Mouse (Mus musculus) myocyte (in vitro differentiated cells): Measurements from ENCODE around the gene Masp2.

Source experiments
- CEBPB ChIP-seq: IDR thresholded peaks from 2 replicates; pipeline ENCODE4 v1.6.1; 2011; ENCODE audit warnings: mild to moderate bottlenecking, moderate library complexity; ENCODE audit not compliant: poor library complexity, insufficient read depth, severe bottlenecking
- E2F4 ChIP-seq: IDR thresholded peaks from one replicate; pipeline ENCODE4 v1.6.1; 2011; ENCODE audit warnings: mild to moderate bottlenecking, control low read depth, moderate library complexity; ENCODE audit not compliant: insufficient read depth
- MAX ChIP-seq: IDR thresholded peaks from one replicate; pipeline ENCODE4 v1.6.1; 2011; ENCODE audit warnings: low read depth, mild to moderate bottlenecking, control low read depth
- MYOD1 ChIP-seq, 3 experiments: IDR thresholded peaks; one replicate each; pipeline ENCODE4 v1.6.1; 2011; ENCODE audit warnings: control low read depth in 2 of 3, low read depth in 2 of 3, mild to moderate bottlenecking in 2 of 3, moderate library complexity in 1 of 3; ENCODE audit not compliant: insufficient read length in 2 of 3, control insufficient read depth in 1 of 3
- MYOG ChIP-seq, 3 experiments: IDR thresholded peaks; one replicate each; pipeline ENCODE4 v1.6.1; 2011; ENCODE audit warnings: control low read depth in 2 of 3, low read depth in 2 of 3, mild to moderate bottlenecking in 2 of 3; ENCODE audit not compliant: insufficient read length in 2 of 3, control insufficient read depth in 1 of 3, insufficient read depth in 1 of 3
- POLR2A ChIP-seq: IDR thresholded peaks from one replicate; pipeline ENCODE4 v1.6.1; 2011; ENCODE audit warnings: low read depth, mild to moderate bottlenecking, control low read depth, moderate library complexity; ENCODE audit not compliant: insufficient read length
- REST ChIP-seq: IDR thresholded peaks from one replicate; pipeline ENCODE4 v1.6.1; 2011; ENCODE audit warnings: mild to moderate bottlenecking, control low read depth, moderate library complexity; ENCODE audit not compliant: insufficient read depth, insufficient read length
- SRF ChIP-seq: IDR thresholded peaks from one replicate; pipeline ENCODE4 v1.6.1; 2011; ENCODE audit warnings: low read depth; ENCODE audit not compliant: control insufficient read depth, insufficient read length
- TCF12 ChIP-seq: IDR thresholded peaks from one replicate; pipeline ENCODE4 v1.6.1; 2011; ENCODE audit warnings: mild to moderate bottlenecking, control low read depth; ENCODE audit not compliant: poor library complexity, insufficient read depth, severe bottlenecking
- USF1 ChIP-seq: IDR thresholded peaks from one replicate; pipeline ENCODE4 v1.6.1; 2011; ENCODE audit warnings: low read depth, mild to moderate bottlenecking, control low read depth, moderate library complexity

- TF ChIP-seq SRF, result no peak
- no peak for TF ChIP-seq REST
- TF ChIP-seq E2F4, result no peak
- TF ChIP-seq POLR2A, result no peak
- no peak for TF ChIP-seq MYOG (IDR thresholded peaks at IDR 0.05; ENCODE audit: control insufficient read depth in 1 of 3, insufficient read depth in 1 of 3, insufficient read length in 2 of 3, low read depth in 2 of 3)
- no peak for TF ChIP-seq TCF12
- TF ChIP-seq USF1, result no peak
- TF ChIP-seq MYOD1 (IDR thresholded peaks at IDR 0.05; ENCODE audit: control insufficient read depth in 1 of 3, insufficient read length in 2 of 3, low read depth in 2 of 3), result no peak
- no peak for TF ChIP-seq MAX
- no peak for TF ChIP-seq CEBPB
Measured at GRCm38 (mm10) chr4:148557766-148558165, 44.6 kb upstream of the Masp2 start.
